10 mouse cellular contexts compared by ENCODE assay signal in genomic region chr7:42450618-42451017, GRCm38 (mm10). TPM values are rescaled to one million over a fixed set of nuclear protein-coding genes. Genes with fewer than 3 reads are reported as not detected.
DNase-seq lines count a peak whose midpoint lies in the region; ATAC-seq and TF ChIP-seq lines count a peak whose summit lies in the region.
"Had no signal": no experiment of that assay in that cellular context is flagged by ENCODE, and none has a peak within 500 bp of the region (broad histone marks: within the 10 kb centered on the region; RNA-seq: fewer than 3 reads in every experiment).

No protein-coding gene starts in this region.

- no peaks in the 10 kb centered on the region for H3K4me1 ChIP-seq in cerebellum, adult 2 months (ENCODE audit: control insufficient read depth, insufficient read depth, low read length)
- no peaks in the 10 kb centered on the region for H3K4me1 ChIP-seq in thymus, adult 2 months (replicated peaks; ENCODE audit: control insufficient read depth, insufficient read depth, low read length)
- H3K4me1 ChIP-seq in midbrain, postnatal 0 days (ENCODE audit: insufficient read depth, low read length): no peaks in the 10 kb centered on the region
- H3K4me1 ChIP-seq in heart, embryonic 11.5 days (ENCODE audit: control insufficient read depth, insufficient read depth, low read length): no peaks in the 10 kb centered on the region

- 35% methylated on average over 3 of the region's 3 CpGs for WGBS in cerebellum, adult 2 months
- 24% methylated on average over 3 of the region's 3 CpGs for WGBS in thymus, adult 2 months
- 32% methylated on average over 3 of the region's 3 CpGs for WGBS in midbrain, postnatal 0 days
- 23% methylated on average over 3 of the region's 3 CpGs for WGBS in heart, embryonic 11.5 days (ENCODE audit: insufficient replicate concordance)

- no peak overlapping the region for H3K27ac ChIP-seq in cerebellum, adult 2 months (ENCODE audit: insufficient read depth, low read length)
- no peak overlapping the region for H3K27ac ChIP-seq in thymus, adult 2 months (ENCODE audit: control insufficient read depth, insufficient read depth, low read length)
- no peak overlapping the region for H3K27ac ChIP-seq in midbrain, postnatal 0 days (ENCODE audit: low read depth, low read length)
- H3K27ac ChIP-seq in heart, embryonic 11.5 days (ENCODE audit: low read depth, low read length): no peak overlapping the region

- no peak for TF ChIP-seq POLR2A in cerebellum, adult 2 months (IDR thresholded peaks at IDR 0.05; ENCODE audit: borderline replicate concordance, insufficient read depth, low read length)
- no peak for TF ChIP-seq POLR2A in thymus, adult 2 months (IDR thresholded peaks at IDR 0.05; ENCODE audit: control insufficient read depth, extremely low read depth, insufficient read depth, low read length, poor library complexity)

- H3K9ac ChIP-seq in midbrain, postnatal 0 days (replicated peaks; ENCODE audit: low read length, poor library complexity, severe bottlenecking): no peak overlapping the region
- no peak overlapping the region for H3K9ac ChIP-seq in heart, embryonic 11.5 days (ENCODE audit: low read depth, low read length)

- DNase-seq in cerebellum, adult 18-20 months: peak; percentile 2 to 5
- no peak for DNase-seq in cerebellum, adult 2 months
- DNase-seq in thymus, adult 2 months: peak; percentile 5
- no peak for DNase-seq in thymus, adult 18-20 months
- DNase-seq in thymus, postnatal 14 days: peak; percentile 14
- no peak for DNase-seq in midbrain, postnatal 0 days (ENCODE audit: low spot score)
- DNase-seq: left cerebral cortex, postnatal 4 days had no signal

- H3K27me3 ChIP-seq in cerebellum, adult 2 months (ENCODE audit: control insufficient read depth, insufficient read depth, low read length): no peaks in the 10 kb centered on the region
- no peaks in the 10 kb centered on the region for H3K27me3 ChIP-seq in thymus, adult 2 months (ENCODE audit: control insufficient read depth, insufficient read depth, low read length)
- no peaks in the 10 kb centered on the region for H3K27me3 ChIP-seq in midbrain, postnatal 0 days (ENCODE audit: insufficient read depth, low read length)
- no peaks in the 10 kb centered on the region for H3K27me3 ChIP-seq in heart, embryonic 11.5 days (ENCODE audit: control insufficient read depth, insufficient read depth, low read length)

- H3K4me3 ChIP-seq in cerebellum, adult 2 months (replicated peaks; ENCODE audit: insufficient read depth, low read depth, low read length): no peak overlapping the region
- no peak overlapping the region for H3K4me3 ChIP-seq in thymus, adult 2 months (ENCODE audit: control insufficient read depth, insufficient read depth, low read length)
- H3K4me3 ChIP-seq in midbrain, postnatal 0 days (ENCODE audit: low read depth, low read length): no peak overlapping the region
- H3K4me3 ChIP-seq in heart, embryonic 11.5 days (ENCODE audit: low read depth, low read length): no peak overlapping the region

- H3K4me2 ChIP-seq in midbrain, postnatal 0 days (ENCODE audit: low read depth, low read length, poor library complexity, severe bottlenecking): no peak overlapping the region
- no peak overlapping the region for H3K4me2 ChIP-seq in heart, embryonic 11.5 days

- TF ChIP-seq CTCF in cerebellum, adult 2 months (IDR thresholded peaks at IDR 0.05; ENCODE audit: borderline replicate concordance, insufficient read depth, low read depth, low read length): no peak
- no peak for TF ChIP-seq CTCF in thymus, adult 2 months (IDR thresholded peaks at IDR 0.05; ENCODE audit: borderline replicate concordance, control insufficient read depth, extremely low read depth, insufficient read depth, low read length, poor library complexity)
- TF ChIP-seq CTCF in midbrain, postnatal 0 days (IDR thresholded peaks at IDR 0.05): no peak; the same call in 1 of the 2 replicates

- ATAC-seq in inflammation-experienced regulatory T-cells, adult 6 months: peak; percentile 54
- no peak for ATAC-seq in midbrain, postnatal 0 days (ENCODE audit: low FRiP score)
- no peak for ATAC-seq in heart, embryonic 11.5 days (replicated peaks; ENCODE audit: insufficient number of reproducible peaks, low FRiP score, low TSS enrichment)

- no peaks in the 10 kb centered on the region for H3K36me3 ChIP-seq in thymus, adult 2 months (ENCODE audit: control insufficient read depth, insufficient read depth, low read length)
- H3K36me3 ChIP-seq in midbrain, postnatal 0 days (ENCODE audit: insufficient read depth, low read length): no peaks in the 10 kb centered on the region
- no peaks in the 10 kb centered on the region for H3K36me3 ChIP-seq in heart, embryonic 11.5 days (ENCODE audit: control insufficient read depth, insufficient read depth, low read length)

- H3K9me3 ChIP-seq in midbrain, postnatal 0 days (ENCODE audit: low read length): peaks cover 50% of the 10 kb centered on the region; the same call in 1 of the 2 replicates
- peaks cover 17% of the 10 kb centered on the region for H3K9me3 ChIP-seq in heart, embryonic 11.5 days (replicated peaks; ENCODE audit: control insufficient read depth, low read length)

RNA-seq across cellular contexts. Expression of gene 4933421I07Rik, which starts 2.7 kb away (rescaled TPM):
- not detected in 2 replicates for polyA plus RNA-seq in cerebellum, adult 2 months (2012; rRNA removed)
- not detected in 2 replicates for polyA plus RNA-seq in thymus, adult 2 months (2012; rRNA removed)
- not detected for polyA plus RNA-seq in inflammation-experienced regulatory T-cells, adult 6 months (2017; shearing (Covaris generic))
- not detected in 2 replicates for total RNA-seq in midbrain, postnatal 0 days (2014; rRNA removed)
- polyA plus RNA-seq in midbrain, postnatal 0 days (2015; fragmentation: Nextera tagmentation; extraction: Ambion mirVana): not detected in 2 replicates
- not detected in 2 replicates for polyA plus RNA-seq in heart, embryonic 11.5 days (2014; fragmentation: Nextera tagmentation; extraction: Ambion mirVana)
- total RNA-seq: left cerebral cortex, postnatal 4 days; neutrophil, adult 5-6 weeks had no signal

RNA-seq across cellular contexts. Expression of gene Zfp141, which starts 54.9 kb away (rescaled TPM):
- 4.6 and 5.2 TPM in 2 replicates for polyA plus RNA-seq in cerebellum, adult 2 months (2012; rRNA removed)
- polyA plus RNA-seq in thymus, adult 2 months (2012; rRNA removed): 7.8 and 10.6 TPM in 2 replicates
- polyA plus RNA-seq in inflammation-experienced regulatory T-cells, adult 6 months (2017; shearing (Covaris generic)): 10 to 100 TPM; 26.2 to 35.3 (median 28.8) TPM
- 18.7 and 21.0 TPM in 2 replicates for total RNA-seq in midbrain, postnatal 0 days (2014; rRNA removed)
- 8.4 TPM in 2 replicates for polyA plus RNA-seq in midbrain, postnatal 0 days (2015; fragmentation: Nextera tagmentation; extraction: Ambion mirVana)
- 6.8 and 7.8 TPM in 2 replicates for polyA plus RNA-seq in heart, embryonic 11.5 days (2014; fragmentation: Nextera tagmentation; extraction: Ambion mirVana)

Comparison
In these comparisons a context has a peak if more than half of its experiments do, and no peak if none do; other contexts are left out.
1. DNase-seq: peak in cerebellum, adult 18-20 months (2 of 2), thymus, adult 2 months (single experiment) and thymus, postnatal 14 days (single experiment); none in cerebellum, adult 2 months (0 of 2), thymus, adult 18-20 months (0 of 2) and midbrain, postnatal 0 days (single experiment).